16 mouse cellular contexts compared by ENCODE assay signal in genomic region chr10:109185243-109185642, GRCm38 (mm10).
"Had no signal": no experiment of that assay in that cellular context is flagged by ENCODE, and none has a peak within 500 bp of the region (broad histone marks: within the 10 kb centered on the region; RNA-seq: fewer than 3 reads in every experiment).

No protein-coding gene starts in this region.

- H3K36me3 ChIP-seq: neural tube, embryonic 12.5 days; neural tube, embryonic 13.5 days; neural tube, embryonic 15.5 days; stomach, embryonic 15.5 days had no signal

- H3K9ac ChIP-seq: neural tube, embryonic 12.5 days; neural tube, embryonic 13.5 days; neural tube, embryonic 15.5 days; stomach, embryonic 15.5 days had no signal

- DNase-seq: retina, postnatal 1 day; right cerebral cortex, postnatal 14 days; right cerebral cortex, postnatal 25 days; right cerebral cortex, postnatal 4 days; spleen, adult 18-20 months; thymus, adult 18-20 months; thymus, adult 2 months; thymus, postnatal 14 days; thymus, postnatal 25 days; thymus, postnatal 36 days; thymus, postnatal 4 days had no signal

- H3K27me3 ChIP-seq: neural tube, embryonic 12.5 days; neural tube, embryonic 13.5 days; neural tube, embryonic 15.5 days; stomach, embryonic 15.5 days had no signal

- H3K27ac ChIP-seq: neural tube, embryonic 12.5 days; neural tube, embryonic 13.5 days; neural tube, embryonic 15.5 days; stomach, embryonic 15.5 days; stomach, postnatal 0 days had no signal

- H3K4me3 ChIP-seq: neural tube, embryonic 12.5 days; neural tube, embryonic 13.5 days; neural tube, embryonic 15.5 days; stomach, embryonic 15.5 days had no signal

- H3K9me3 ChIP-seq: neural tube, embryonic 12.5 days; neural tube, embryonic 13.5 days; neural tube, embryonic 15.5 days; stomach, embryonic 15.5 days had no signal

- H3K4me1 ChIP-seq: neural tube, embryonic 12.5 days; neural tube, embryonic 13.5 days; neural tube, embryonic 15.5 days; stomach, embryonic 15.5 days had no signal
